Mouse (Mus musculus) cortical plate, adult 2 months (tissue): ENCODE measurements around the gene Gpr137c. TPM values are rescaled to one million over a fixed set of nuclear protein-coding genes. Genes with fewer than 3 reads are reported as not detected.

Experiments used
- H3K27ac ChIP-seq: fragments of 200-500 bp; 2 replicates; pipeline ENCODE4 v1.5.1; 2012; ENCODE audit warnings: low read length, control low read depth, inconsistent platforms; ENCODE audit not compliant: insufficient read depth
- H3K4me1 ChIP-seq: fragments of 200-500 bp; 2 replicates; pipeline ENCODE4 v1.6.1; 2011; ENCODE audit warnings: low read length; ENCODE audit not compliant: control insufficient read depth, insufficient read depth
- H3K4me3 ChIP-seq: fragments of 200-500 bp; 2 replicates; pipeline ENCODE4 v1.5.1; 2011; ENCODE audit warnings: mild to moderate bottlenecking, low read length, control low read depth; ENCODE audit not compliant: insufficient read depth
- CTCF ChIP-seq: fragments of 200-500 bp; IDR thresholded peaks from 2 replicates; pipeline ENCODE4 v1.5.1; 2011; ENCODE audit warnings: mild to moderate bottlenecking, control low read depth, low read length; ENCODE audit not compliant: insufficient read depth; ENCODE audit errors: extremely low read depth
- POLR2A ChIP-seq: fragments of 200-500 bp; IDR thresholded peaks from 2 replicates; pipeline ENCODE4 v1.6.1; 2011; ENCODE audit warnings: mild to moderate bottlenecking, low read length, control low read depth; ENCODE audit not compliant: insufficient read depth; ENCODE audit errors: extremely low read depth
- polyA plus RNA-seq: library from polyadenylated mRNA; depleted of rRNA; stranded (reverse); fragments of >200 nt; gene quantifications from 2 replicates; pipeline ENCODE4 v1.2.3, GENCODE M21; 2012; rRNA removed

Gpr137c gene
- 29.4 and 29.9 TPM in 2 replicates for polyA plus RNA-seq

GRCm38 (mm10) chr14:45219281-45220089 lies at the start of gene Gpr137c:
TSS of gene Gpr137c (plus strand) at chr14:45219717.
- Histone ChIP-seq H3K4me3 (peak within 1 kb of the TSS; percentile 90), H3K27ac (peak within 1 kb of the TSS; percentile 68), H3K4me1 (peaks cover 3% of the 10 kb centered on the region; the same call in 1 of the 2 replicates)
- TF ChIP-seq POLR2A (peak; percentile 91), CTCF (no peak)

GRCm38 (mm10) chr14:45172260-45172659 lies 47.3 kb upstream of the Gpr137c start:
- TF ChIP-seq POLR2A (no peak), CTCF (no peak)
- Histone ChIP-seq H3K4me3 (no peak overlapping the region), H3K4me1 (no peaks in the 10 kb centered on the region), H3K27ac (no peak overlapping the region)

- no peak overlapping the region for H3K27ac ChIP-seq
- H3K4me3 ChIP-seq = no peak overlapping the region
- TF ChIP-seq CTCF (no peak), POLR2A (no peak)
- H3K4me1 ChIP-seq = no peaks in the 10 kb centered on the region
Measured at GRCm38 (mm10) chr14:45175012-45175740, 44.3 kb upstream of the Gpr137c start.

- TF ChIP-seq CTCF (no peak), POLR2A (no peak)
- Histone ChIP-seq H3K4me1 (no peaks in the 10 kb centered on the region), H3K27ac (no peak overlapping the region), H3K4me3 (no peak overlapping the region)
Measured at GRCm38 (mm10) chr14:45179186-45179585, 40.3 kb upstream of the Gpr137c start.

GRCm38 (mm10) chr14:45179606-45180005 lies 39.9 kb upstream of the Gpr137c start:
- Histone ChIP-seq H3K4me3 (no peak overlapping the region), H3K4me1 (no peaks in the 10 kb centered on the region), H3K27ac (no peak overlapping the region)
- no peak for TF ChIP-seq POLR2A
- no peak for TF ChIP-seq CTCF

GRCm38 (mm10) chr14:45181611-45182010 lies 37.9 kb upstream of the Gpr137c start:
- Histone ChIP-seq H3K4me3 (no peak overlapping the region), H3K27ac (no peak overlapping the region), H3K4me1 (no peaks in the 10 kb centered on the region)
- no peak for TF ChIP-seq POLR2A
- TF ChIP-seq CTCF = no peak

GRCm38 (mm10) chr14:45190999-45191398 lies 28.5 kb upstream of the Gpr137c start:
- no peaks in the 10 kb centered on the region for H3K4me1 ChIP-seq
- H3K27ac ChIP-seq = peak overlapping the region; percentile 20; the same call in 1 of the 2 replicates
- no peak overlapping the region for H3K4me3 ChIP-seq

GRCm38 (mm10) chr14:45200607-45201006 lies 18.9 kb upstream of the Gpr137c start:
- TF ChIP-seq POLR2A = no peak
- TF ChIP-seq CTCF = no peak
- H3K27ac ChIP-seq = no peak overlapping the region

More at GRCm38 (mm10) chr14:45190999-45191398, 28.5 kb upstream of the Gpr137c start:
- TF ChIP-seq POLR2A = no peak
- no peak for TF ChIP-seq CTCF

GRCm38 (mm10) chr14:45210683-45211082 lies 8.8 kb upstream of the Gpr137c start:
- H3K4me3 ChIP-seq = no peak overlapping the region
- H3K27ac ChIP-seq = no peak overlapping the region
- 0 out of 2 replicates have a peak, but pooled peaks cover 1% of the 10 kb centered on the region for H3K4me1 ChIP-seq
- TF ChIP-seq POLR2A (no peak), CTCF (no peak)

More at GRCm38 (mm10) chr14:45200607-45201006, 18.9 kb upstream of the Gpr137c start:
- Histone ChIP-seq H3K4me1 (no peaks in the 10 kb centered on the region), H3K4me3 (no peak overlapping the region)

- 0 out of 2 replicates have a peak, but pooled peaks cover 1% of the 10 kb centered on the region for H3K4me1 ChIP-seq
- TF ChIP-seq CTCF (no peak), POLR2A (no peak)
- no peak overlapping the region for H3K27ac ChIP-seq
Measured at GRCm38 (mm10) chr14:45211431-45211830, 8.1 kb upstream of the Gpr137c start.

More at GRCm38 (mm10) chr14:45211431-45211830, 8.1 kb upstream of the Gpr137c start:
- H3K4me3 ChIP-seq = no peak overlapping the region
